In the genomic region with DNA sequence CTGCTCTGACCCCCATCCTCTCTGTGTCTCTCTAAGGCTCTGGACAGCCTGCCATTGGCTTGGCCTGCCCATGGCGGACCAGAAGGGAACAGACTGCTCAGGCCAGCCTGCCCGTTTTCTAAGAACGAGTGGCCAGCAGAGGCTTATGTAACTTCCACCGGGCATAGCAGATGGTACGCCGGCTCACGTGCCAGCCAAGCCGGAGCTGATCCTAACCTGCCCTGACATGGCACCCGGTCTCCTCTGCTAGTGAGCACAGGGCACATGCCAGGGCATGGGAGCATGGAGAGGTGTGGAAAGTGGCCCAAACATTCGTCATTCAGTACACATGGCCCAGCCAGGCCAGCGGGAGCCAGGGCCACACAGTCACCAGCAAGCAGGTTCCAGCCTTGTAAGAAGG, we compare ENCODE assay signal across 10 mouse cellular contexts. TPM values are rescaled to one million over a fixed set of nuclear protein-coding genes. Genes with fewer than 3 reads are reported as not detected.
DNase-seq lines count a peak whose midpoint lies in the region; ATAC-seq and TF ChIP-seq lines count a peak whose summit lies in the region.
"Had no signal": no experiment of that assay in that cellular context is flagged by ENCODE, and none has a peak within 500 bp of the region (broad histone marks: within the 10 kb centered on the region; RNA-seq: fewer than 3 reads in every experiment).

No protein-coding gene starts in this region.

- peaks cover 88% of the 10 kb centered on the region for H3K79me2 ChIP-seq in myocyte (ENCODE audit: control insufficient read depth, insufficient read depth)

- no peak overlapping the region for H3K9ac ChIP-seq in hindbrain, embryonic 11.5 days (ENCODE audit: low read depth, low read length)
- H3K9ac ChIP-seq: neural tube, embryonic 13.5 days; stomach, embryonic 15.5 days had no signal

- no peaks in the 10 kb centered on the region for H3K9me3 ChIP-seq in hindbrain, embryonic 10.5 days
- H3K9me3 ChIP-seq in hindbrain, embryonic 11.5 days (ENCODE audit: control insufficient read depth, low read length), result no peaks in the 10 kb centered on the region
- H3K9me3 ChIP-seq: neural tube, embryonic 13.5 days; stomach, embryonic 15.5 days had no signal

- H3K4me3 ChIP-seq in hindbrain, embryonic 10.5 days, result no peak overlapping the region
- no peak overlapping the region for H3K4me3 ChIP-seq in hindbrain, embryonic 11.5 days (ENCODE audit: low read depth, low read length)
- H3K4me3 ChIP-seq in embryonic fibroblast, embryonic 13.5 days (ENCODE audit: insufficient read depth, low read length), result no peak overlapping the region
- H3K4me3 ChIP-seq in myocyte, result no peak overlapping the region
- H3K4me3 ChIP-seq: neural tube, embryonic 13.5 days; stomach, embryonic 15.5 days had no signal

- H3K27me3 ChIP-seq in hindbrain, embryonic 10.5 days (ENCODE audit: insufficient read depth, poor library complexity, severe bottlenecking), result peaks cover 68% of the 10 kb centered on the region
- peaks cover 4% of the 10 kb centered on the region for H3K27me3 ChIP-seq in hindbrain, embryonic 11.5 days (ENCODE audit: control insufficient read depth, insufficient read depth, low read length)
- H3K27me3 ChIP-seq in myocyte (ENCODE audit: control insufficient read depth, insufficient read depth, insufficient read length), result no peaks in the 10 kb centered on the region
- H3K27me3 ChIP-seq: stomach, embryonic 15.5 days had no signal

- no peak overlapping the region for H3ac ChIP-seq in myocyte (ENCODE audit: control insufficient read depth, insufficient read length)

- no peak overlapping the region for H3K4me2 ChIP-seq in hindbrain, embryonic 11.5 days (replicated peaks; ENCODE audit: low read depth, low read length)
- peak overlapping the region; percentile 52 for H3K4me2 ChIP-seq in myocyte (ENCODE audit: low read depth)
- H3K4me2 ChIP-seq: neural tube, embryonic 13.5 days; stomach, embryonic 15.5 days had no signal

- no peak for TF ChIP-seq CTCF in embryonic fibroblast, embryonic 13.5 days (IDR thresholded peaks at IDR 0.05; ENCODE audit: borderline replicate concordance, insufficient read depth, low read length)

- no peak for ATAC-seq in hindbrain, embryonic 11.5 days (ENCODE audit: low FRiP score)
- ATAC-seq in megakaryocyte, adult 5-6 weeks (ENCODE audit: poor library complexity, severe bottlenecking), result no peak

- no peak for DNase-seq in hindbrain, embryonic 10.5 days (ENCODE audit: low spot score)
- DNase-seq in hindbrain, embryonic 11.5 days (ENCODE audit: low spot score), result no peak
- peak; percentile 32 to 45 for DNase-seq in right cerebral cortex, postnatal 10 days (ENCODE audit: low spot score in 2 of 2)
- DNase-seq in right cerebral cortex, adult 2 months (ENCODE audit: low spot score in 2 of 2), result no peak
- no peak for DNase-seq in yolk sac, embryonic 10.5 days (ENCODE audit: low spot score)

- 90% methylated on average over 11 of the region's 11 CpGs for WGBS in hindbrain, embryonic 10.5 days
- WGBS in hindbrain, embryonic 11.5 days, result 92% methylated on average over 11 of the region's 11 CpGs

- H3K36me3 ChIP-seq in hindbrain, embryonic 10.5 days, result no peaks in the 10 kb centered on the region
- H3K36me3 ChIP-seq in hindbrain, embryonic 11.5 days (ENCODE audit: control insufficient read depth, insufficient read depth, low read length), result no peaks in the 10 kb centered on the region
- no peaks in the 10 kb centered on the region for H3K36me3 ChIP-seq in myocyte (ENCODE audit: control insufficient read depth, insufficient read depth)
- H3K36me3 ChIP-seq: neural tube, embryonic 13.5 days; stomach, embryonic 15.5 days had no signal

- peaks cover 74% of the 10 kb centered on the region for H3K4me1 ChIP-seq in hindbrain, embryonic 10.5 days (replicated peaks)
- H3K4me1 ChIP-seq in hindbrain, embryonic 11.5 days (replicated peaks; ENCODE audit: control insufficient read depth, insufficient read depth, low read length), result peaks cover 7% of the 10 kb centered on the region
- H3K4me1 ChIP-seq in embryonic fibroblast, embryonic 13.5 days (ENCODE audit: control insufficient read depth, insufficient read depth, low read length), result peaks cover 43% of the 10 kb centered on the region

- TF ChIP-seq POLR2A in embryonic fibroblast, embryonic 13.5 days (IDR thresholded peaks at IDR 0.05; ENCODE audit: low read depth, low read length), result no peak
- no peak for TF ChIP-seq POLR2A in myocyte (IDR thresholded peaks at IDR 0.05; ENCODE audit: insufficient read length, low read depth)

- peak overlapping the region; percentile 17; the same call in 1 of the 2 replicates for H3K27ac ChIP-seq in hindbrain, embryonic 10.5 days
- no peak overlapping the region for H3K27ac ChIP-seq in hindbrain, embryonic 11.5 days (ENCODE audit: low read depth, low read length)
- H3K27ac ChIP-seq in embryonic fibroblast, embryonic 13.5 days (ENCODE audit: insufficient read depth, low read length), result peak overlapping the region; percentile 49
- H3K27ac ChIP-seq: neural tube, embryonic 13.5 days had no signal

TF ChIP-seq in myocyte, 11 proteins besides CTCF, POLR2A, EP300 and RAD21:
- TF ChIP-seq MAX (IDR thresholded peaks at IDR 0.05; ENCODE audit: low read depth), result no peak
- no peak for TF ChIP-seq SRF (IDR thresholded peaks at IDR 0.05; ENCODE audit: control insufficient read depth, insufficient read length, low read depth)
- no peak for TF ChIP-seq MYOD1 (IDR thresholded peaks at IDR 0.05; ENCODE audit: control insufficient read depth in 1 of 3, insufficient read length in 2 of 3, low read depth in 2 of 3)
- no peak for TF ChIP-seq TCF12 (IDR thresholded peaks at IDR 0.05; ENCODE audit: insufficient read depth, poor library complexity, severe bottlenecking)
- TF ChIP-seq USF1 (IDR thresholded peaks at IDR 0.05; ENCODE audit: low read depth), result no peak
- TF ChIP-seq MYOG (IDR thresholded peaks at IDR 0.05; ENCODE audit: control insufficient read depth in 1 of 3, insufficient read depth in 1 of 3, insufficient read length in 2 of 3, low read depth in 2 of 3), result no peak
- no peak for TF ChIP-seq CEBPB (IDR thresholded peaks at IDR 0.05; ENCODE audit: insufficient read depth, poor library complexity, severe bottlenecking)
- TF ChIP-seq TCF3 (IDR thresholded peaks at IDR 0.05; ENCODE audit: insufficient read length, low read depth), result no peak
- no peak for TF ChIP-seq REST (IDR thresholded peaks at IDR 0.05; ENCODE audit: insufficient read depth, insufficient read length)
- no peak for TF ChIP-seq POLR2AphosphoS2 (IDR thresholded peaks at IDR 0.05; ENCODE audit: insufficient read length, low read depth)
- no peak for TF ChIP-seq E2F4 (IDR thresholded peaks at IDR 0.05; ENCODE audit: insufficient read depth)
TF ChIP-seq in myocyte: peak in this region for 0.

RNA-seq across cellular contexts. Expression of gene Unc5b, which starts 10.8 kb away (rescaled TPM):
- 2.4 and 2.6 TPM in 2 replicates for polyA plus RNA-seq in hindbrain, embryonic 10.5 days (2016; fragmentation: Nextera tagmentation; extraction: Ambion mirVana)
- 2.3 TPM in 2 replicates for polyA plus RNA-seq in hindbrain, embryonic 11.5 days (2014; fragmentation: Nextera tagmentation; extraction: Ambion mirVana)
- polyA plus RNA-seq in embryonic fibroblast, embryonic 13.5 days (2011; ENCODE audit: insufficient read length, low read depth, missing spikeins), result 101 and 119 TPM in 2 replicates
- polyA plus RNA-seq in myocyte (2012; fragmentation: generic; extraction: Trizol), result 91.9 TPM
- not detected in 2 replicates for total RNA-seq in megakaryocyte, adult 5-6 weeks (2015)
- 0.07 and 0.08 TPM in 2 replicates for total RNA-seq in megakaryocyte, adult 5-6 weeks (2017)

Comparison
In these comparisons a context has a peak if more than half of its experiments do, and no peak if none do; other contexts are left out.
1. DNase-seq: peak in right cerebral cortex, postnatal 10 days (2 of 2); none in hindbrain, embryonic 10.5 days (single experiment), hindbrain, embryonic 11.5 days (single experiment), right cerebral cortex, adult 2 months (0 of 2) and yolk sac, embryonic 10.5 days (single experiment).
2. RNA of gene Unc5b, which starts 10.8 kb away (polyA plus RNA-seq): 101 to 119 TPM in embryonic fibroblast, embryonic 13.5 days and 91.9 TPM in myocyte (single experiment); 2.4 to 2.6 TPM in hindbrain, embryonic 10.5 days and 2.3 TPM in hindbrain, embryonic 11.5 days; every median in the first group is over 10 times any median in the second.